Mouse (Mus musculus) thymus, adult 2 months (tissue): Measurements from ENCODE around the gene Gm10382. TPM values are rescaled to one million over a fixed set of nuclear protein-coding genes. Genes with fewer than 3 reads are reported as not detected.

Experiments
- DNase-seq: peaks from one replicate; pipeline ENCODE4 v3.0.0; 2021
- H3K27ac ChIP-seq: fragments of 200-500 bp; 2 replicates; pipeline ENCODE4 v1.5.1; 2012; ENCODE audit warnings: low read length, control low read depth; ENCODE audit not compliant: control insufficient read depth, insufficient read depth
- H3K27me3 ChIP-seq: fragments of 200-500 bp; 2 replicates; pipeline ENCODE4 v1.6.1; 2012; ENCODE audit warnings: mild to moderate bottlenecking, low read length, moderate library complexity, mixed read lengths; ENCODE audit not compliant: control insufficient read depth, insufficient read depth
- H3K36me3 ChIP-seq: fragments of 200-500 bp; 2 replicates; pipeline ENCODE4 v1.6.1; 2012; ENCODE audit warnings: mild to moderate bottlenecking, low read length, moderate library complexity; ENCODE audit not compliant: control insufficient read depth, insufficient read depth
- H3K4me1 ChIP-seq: fragments of 200-500 bp; replicated peaks from 2 replicates; pipeline ENCODE4 v1.6.1; 2012; ENCODE audit warnings: low read length; ENCODE audit not compliant: control insufficient read depth, insufficient read depth
- H3K4me3 ChIP-seq: fragments of 200-500 bp; 2 replicates; pipeline ENCODE4 v1.5.1; 2012; ENCODE audit warnings: mild to moderate bottlenecking, low read length, control low read depth, moderate library complexity; ENCODE audit not compliant: control insufficient read depth, insufficient read depth
- CTCF ChIP-seq: fragments of 200-500 bp; IDR thresholded peaks from 2 replicates; pipeline ENCODE4 v1.5.1; 2012; ENCODE audit warnings: mild to moderate bottlenecking, control low read depth, low read length, moderate library complexity, borderline replicate concordance; ENCODE audit not compliant: control insufficient read depth, poor library complexity, insufficient read depth; ENCODE audit errors: extremely low read depth
- POLR2A ChIP-seq: fragments of 200-500 bp; IDR thresholded peaks from 2 replicates; pipeline ENCODE4 v1.6.1; 2012; ENCODE audit warnings: mild to moderate bottlenecking, low read length, control low read depth, moderate library complexity; ENCODE audit not compliant: control insufficient read depth, poor library complexity, insufficient read depth; ENCODE audit errors: extremely low read depth
- WGBS: fragments of 180-500 bp; shearing (Covaris S2); methylation state at CpG from one replicate; pipeline ENCODE4 v1.1.7; 2018; 5-methylcytosine and 5-hydroxymethylcytosine counted together
- polyA plus RNA-seq: library from polyadenylated mRNA; depleted of rRNA; stranded (reverse); fragments of >200 nt; gene quantifications from 2 replicates; pipeline ENCODE4 v1.2.3, GENCODE M21; 2012

The Gm10382 gene
- polyA plus RNA-seq, 1 experiment: 0.18 TPM

GRCm38 (mm10) chr5:125368156-125368555 is 21.0 kb upstream of the Gm10382 start:
- TF ChIP-seq POLR2A (no peak), CTCF (no peak)
- peaks cover 3% of the 10 kb centered on the region; the same call in 1 of the 2 replicates for H3K4me1 ChIP-seq
- no peaks in the 10 kb centered on the region for H3K36me3 ChIP-seq
- H3K27ac ChIP-seq: no peak overlapping the region
- DNase-seq: no peak
- no peaks in the 10 kb centered on the region for H3K27me3 ChIP-seq
- 76% methylated on average over 5 of the region's 5 CpGs for WGBS
- no peak overlapping the region for H3K4me3 ChIP-seq

- WGBS: under 1% methylated on average over 4 of the region's 4 CpGs
- peaks cover 3% of the 10 kb centered on the region; the same call in 1 of the 2 replicates for H3K4me1 ChIP-seq
- no peak overlapping the region for H3K27ac ChIP-seq
- DNase-seq: peak; percentile 70
- no peak for TF ChIP-seq CTCF
- TF ChIP-seq POLR2A: no peak
- H3K27me3 ChIP-seq: no peaks in the 10 kb centered on the region
- no peak overlapping the region for H3K4me3 ChIP-seq
- H3K36me3 ChIP-seq: no peaks in the 10 kb centered on the region
These were observed 20.6 kb upstream of the Gm10382 start for GRCm38 (mm10) chr5:125368568-125368967.

- no peak for TF ChIP-seq POLR2A
- TF ChIP-seq CTCF: no peak
- H3K4me1 ChIP-seq: peaks cover 3% of the 10 kb centered on the region; the same call in 1 of the 2 replicates
- H3K27me3 ChIP-seq: no peaks in the 10 kb centered on the region
- DNase-seq: no peak
- WGBS: 92% methylated on average over 7 of the region's 7 CpGs
- H3K36me3 ChIP-seq: no peaks in the 10 kb centered on the region
- H3K4me3 ChIP-seq: no peak overlapping the region
- no peak overlapping the region for H3K27ac ChIP-seq
These were observed 18.0 kb upstream of the Gm10382 start for GRCm38 (mm10) chr5:125370950-125371693.

- no peak for TF ChIP-seq CTCF
- TF ChIP-seq POLR2A: no peak
- 88% methylated on average over 4 of the region's 4 CpGs for WGBS
- H3K27me3 ChIP-seq: no peaks in the 10 kb centered on the region
- H3K36me3 ChIP-seq: no peaks in the 10 kb centered on the region
- H3K4me1 ChIP-seq: peaks cover 11% of the 10 kb centered on the region
- H3K27ac ChIP-seq: no peak overlapping the region
- no peak overlapping the region for H3K4me3 ChIP-seq
- no peak for DNase-seq
These were observed 17.1 kb upstream of the Gm10382 start for GRCm38 (mm10) chr5:125372027-125372426.

GRCm38 (mm10) chr5:125375871-125376270 is 13.3 kb upstream of the Gm10382 start:
- Histone ChIP-seq H3K36me3 (no peaks in the 10 kb centered on the region), H3K4me1 (peaks cover 19% of the 10 kb centered on the region), H3K27me3 (no peaks in the 10 kb centered on the region), H3K27ac (no peak overlapping the region), H3K4me3 (no peak overlapping the region)
- TF ChIP-seq POLR2A (no peak), CTCF (no peak)
- no peak for DNase-seq
- WGBS: 44% methylated on average over 2 of the region's 2 CpGs

GRCm38 (mm10) chr5:125377214-125377613 is 11.9 kb upstream of the Gm10382 start:
- Histone ChIP-seq H3K27me3 (no peaks in the 10 kb centered on the region), H3K4me1 (peaks cover 19% of the 10 kb centered on the region), H3K4me3 (no peak overlapping the region), H3K27ac (peak overlapping the region; percentile 95), H3K36me3 (no peaks in the 10 kb centered on the region)
- WGBS: 17% methylated on average over 7 of the region's 7 CpGs
- DNase-seq: peak; percentile 61
- TF ChIP-seq POLR2A: 0 out of 2 replicates have a peak, but pooled peaks have one; percentile 42
- no peak for TF ChIP-seq CTCF
